Mouse (Mus musculus) stomach, postnatal 0 days (tissue): ENCODE data around the gene Nomo1.

Source experiments
- CTCF ChIP-seq: IDR thresholded peaks from 2 replicates; pipeline ENCODE4 v1.5.1; 2016; ENCODE audit warnings: antibody characterized with exemption, low read depth, mild to moderate bottlenecking, moderate library complexity
- EP300 ChIP-seq: optimal IDR thresholded peaks from 2 replicates; pipeline ENCODE3; 2016; ENCODE audit warnings: antibody characterized with exemption

GRCm38 (mm10) chr7:46028681-46029080, 4.8 kb upstream of the Nomo1 start:
- TF ChIP-seq CTCF = no peak
- no peak for TF ChIP-seq EP300
